Mouse (Mus musculus) heart, embryonic 14.5 days (tissue): ENCODE results near the gene Slpi. TPM values are rescaled to one million over a fixed set of nuclear protein-coding genes. Genes with fewer than 3 reads are reported as not detected.
"Not testable (repeated sequence)": the region's sequence is repeated elsewhere in the genome, so short reads cannot be mapped to it uniquely, and the experiment has no call there.

Experiments used
- ATAC-seq: fragments of 200-750 bp; cut with Nextera tagmentation; 2 replicates; pipeline ENCODE4 v1.8.0; 2017; ENCODE audit warnings: low read depth, moderate TSS enrichment; ENCODE audit not compliant: insufficient number of reproducible peaks, insufficient read depth, low FRiP score
- H3K27ac ChIP-seq, 2 experiments: fragments of 200-500 bp in 1 of 2; fragments of 300-500 bp in 1 of 2; sonication (generic) in 1 of 2; replicated peaks in 1 of 2; 2 replicates each; pipeline ENCODE4 v1.5.1; 2012 to 2014; ENCODE audit warnings: low read depth in 2 of 2, low read length in 2 of 2, control low read depth in 1 of 2, mild to moderate bottlenecking in 1 of 2, mixed read lengths in 1 of 2; ENCODE audit not compliant: control insufficient read depth in 1 of 2, insufficient read depth in 1 of 2
- H3K27me3 ChIP-seq: fragments of 300-500 bp; sonication (generic); 2 replicates; pipeline ENCODE4 v1.6.1; 2014; ENCODE audit warnings: mild to moderate bottlenecking, low read length, control low read depth; ENCODE audit not compliant: control insufficient read depth, insufficient read depth
- H3K36me3 ChIP-seq: fragments of 300-500 bp; sonication (generic); 2 replicates; pipeline ENCODE4 v1.6.1; 2014; ENCODE audit warnings: mild to moderate bottlenecking, control low read depth, low read length, mixed read lengths; ENCODE audit not compliant: control insufficient read depth, insufficient read depth
- H3K4me1 ChIP-seq, 2 experiments: fragments of 200-500 bp in 1 of 2; fragments of 300-500 bp in 1 of 2; sonication (generic) in 1 of 2; 2 replicates each; pipeline ENCODE4 v1.6.1; 2012 to 2014; ENCODE audit warnings: low read length in 2 of 2, control low read depth in 1 of 2, mixed read lengths in 1 of 2; ENCODE audit not compliant: control insufficient read depth in 2 of 2, insufficient read depth in 2 of 2
- H3K4me2 ChIP-seq: fragments of 300-500 bp; sonication (generic); 2 replicates; pipeline ENCODE4 v1.6.1; 2014; ENCODE audit warnings: mild to moderate bottlenecking, low read length
- H3K4me3 ChIP-seq, 2 experiments: fragments of 200-500 bp in 1 of 2; fragments of 300-500 bp in 1 of 2; sonication (generic) in 1 of 2; 2 replicates each; pipeline ENCODE4 v1.5.1; 2012 to 2014; ENCODE audit warnings: low read length in 2 of 2, mild to moderate bottlenecking in 2 of 2, control low read depth in 1 of 2, low read depth in 1 of 2, moderate library complexity in 1 of 2; ENCODE audit not compliant: control insufficient read depth in 1 of 2, insufficient read depth in 1 of 2
- H3K9ac ChIP-seq: fragments of 300-500 bp; sonication (generic); 2 replicates; pipeline ENCODE4 v1.6.1; 2014; ENCODE audit warnings: mild to moderate bottlenecking, low read length
- H3K9me3 ChIP-seq: fragments of 300-500 bp; sonication (generic); 2 replicates; pipeline ENCODE4 v1.6.1; 2016; ENCODE audit warnings: low read length, control low read depth; ENCODE audit not compliant: control insufficient read depth
- WGBS: fragments of 180-500 bp; shearing (Covaris S2); extraction: QIAGEN DNeasy Blood & Tissue Kit; methylation state at CpG from one replicate; pipeline ENCODE4 v1.1.7; 2014; 5-methylcytosine and 5-hydroxymethylcytosine counted together
- polyA plus RNA-seq: library from polyadenylated mRNA; unstranded; fragments of >200 nt; fragmentation: Nextera tagmentation; extraction: Ambion mirVana; gene quantifications from 2 replicates; pipeline ENCODE4 v1.2.1, GENCODE M21; 2014

Gene Slpi
- polyA plus RNA-seq, 1 experiment from 2014 or later: 0.63 TPM

- 69% methylated on average over 5 of the region's 5 CpGs for WGBS
- no peak overlapping the region for H3K9ac ChIP-seq
- H3K36me3 ChIP-seq: no peaks in the 10 kb centered on the region
- H3K9me3 ChIP-seq: no peaks in the 10 kb centered on the region
- H3K27ac ChIP-seq: no peak overlapping the region
- no peaks in the 10 kb centered on the region for H3K4me1 ChIP-seq
- H3K4me3 ChIP-seq: no peak overlapping the region
- ATAC-seq: no peak
- H3K4me2 ChIP-seq: no peak overlapping the region
- peaks cover 10% of the 10 kb centered on the region; the same call in 1 of the 2 replicates for H3K27me3 ChIP-seq
These were observed 29.2 kb downstream of the Slpi start for GRCm38 (mm10) chr2:164359668-164360067.

DNA sequence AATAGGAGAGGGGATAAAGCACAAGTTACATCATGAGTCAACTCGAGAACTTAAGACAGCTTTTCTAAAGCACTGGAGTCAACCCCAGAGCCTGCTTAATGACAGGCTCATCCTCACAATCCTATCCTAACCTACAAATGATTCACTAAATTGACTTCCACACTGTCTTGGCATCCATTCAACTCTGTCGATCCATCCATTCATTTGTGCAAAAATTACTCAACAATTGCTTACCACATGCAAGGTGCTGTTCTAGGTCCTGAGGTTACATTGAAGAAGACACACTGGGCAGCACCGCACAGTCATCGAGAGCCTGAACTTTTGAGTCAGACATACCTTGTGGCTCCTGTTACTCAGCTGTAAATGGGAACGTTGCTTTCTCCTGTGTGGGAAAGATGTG, 29.9 kb downstream of the Slpi start:
- Histone ChIP-seq H3K27ac (no peak overlapping the region), H3K9me3 (no peaks in the 10 kb centered on the region), H3K36me3 (no peaks in the 10 kb centered on the region), H3K4me2 (no peak overlapping the region), H3K4me3 (no peak overlapping the region), H3K27me3 (peaks cover 10% of the 10 kb centered on the region; the same call in 1 of the 2 replicates), H3K4me1 (no peaks in the 10 kb centered on the region), H3K9ac (no peak overlapping the region)
- ATAC-seq: no peak
- 76% methylated on average over 5 of the region's 5 CpGs for WGBS

DNA sequence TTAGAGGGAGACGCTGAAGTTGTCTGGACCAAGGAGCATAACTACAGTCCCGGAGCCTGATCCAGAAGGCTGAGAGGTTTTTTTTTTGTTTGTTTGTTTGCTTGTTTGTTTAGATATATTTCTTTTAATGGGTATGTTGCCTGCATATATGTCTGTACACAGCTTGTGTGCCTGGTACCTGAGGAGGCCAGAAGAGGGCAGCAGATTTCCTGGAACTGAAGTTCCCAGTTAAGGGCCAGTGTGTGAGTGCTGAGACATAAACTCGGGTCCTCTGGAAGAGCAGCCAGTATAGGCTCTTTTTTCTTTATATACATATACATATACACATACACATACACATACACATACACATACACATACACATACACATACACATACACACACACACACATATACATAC, 30.5 kb downstream of the Slpi start:
- H3K9ac ChIP-seq: no peak overlapping the region
- no peak overlapping the region for H3K27ac ChIP-seq
- WGBS: 84% methylated on average over 3 of the region's 3 CpGs
- no peak overlapping the region for H3K4me3 ChIP-seq
- no peak for ATAC-seq
- H3K4me2 ChIP-seq: no peak overlapping the region
- H3K36me3 ChIP-seq: no peaks in the 10 kb centered on the region
- H3K9me3 ChIP-seq: no peaks in the 10 kb centered on the region
- peaks cover 10% of the 10 kb centered on the region; the same call in 1 of the 2 replicates for H3K27me3 ChIP-seq
- H3K4me1 ChIP-seq: no peaks in the 10 kb centered on the region

DNA sequence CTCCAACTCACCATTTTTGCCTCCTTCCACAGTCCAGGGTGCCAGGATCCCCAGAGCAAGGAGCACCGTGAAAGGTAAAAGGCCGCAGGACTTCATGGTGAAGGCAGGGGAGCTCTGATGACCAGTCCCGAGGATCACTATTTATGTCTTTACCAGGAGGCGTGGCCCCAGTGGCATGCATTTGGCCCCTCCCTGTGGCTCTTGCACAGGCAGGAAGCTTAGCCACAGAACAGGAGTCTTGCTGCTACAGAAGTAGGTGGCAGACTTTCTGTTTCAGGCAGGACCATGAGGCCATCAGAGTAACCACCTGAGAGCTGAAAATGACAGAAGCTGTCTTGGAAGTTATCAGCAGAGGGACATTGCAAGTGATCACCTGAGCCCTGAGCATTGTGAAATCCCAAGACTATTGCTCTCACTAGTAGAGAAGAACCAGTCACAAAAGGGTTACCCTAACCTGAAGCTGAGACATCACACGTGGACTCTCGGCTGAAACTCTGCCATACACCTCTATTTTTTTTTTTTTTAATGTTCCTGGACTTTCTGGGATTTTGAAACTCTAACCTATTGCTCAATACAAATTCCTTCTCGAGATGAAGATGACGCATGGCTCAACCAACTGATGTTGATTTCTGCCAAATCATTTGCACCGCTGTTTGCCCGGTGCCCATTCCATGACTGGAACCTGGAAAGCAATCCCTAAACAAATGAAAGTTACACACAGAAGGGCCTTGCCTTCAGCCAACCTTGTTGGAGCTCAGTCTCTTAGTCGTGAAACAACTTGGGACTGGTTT, 32.5 kb downstream of the Slpi start:
- H3K4me3 ChIP-seq: no peak overlapping the region
- H3K27ac ChIP-seq: no peak overlapping the region
- H3K4me2 ChIP-seq: no peak overlapping the region
- H3K9ac ChIP-seq: no peak overlapping the region
- H3K36me3 ChIP-seq: no peaks in the 10 kb centered on the region
- no peaks in the 10 kb centered on the region for H3K4me1 ChIP-seq
- 72% methylated on average over 11 of the region's 11 CpGs for WGBS
- peaks cover 9% of the 10 kb centered on the region; the same call in 1 of the 2 replicates for H3K27me3 ChIP-seq
- no peaks in the 10 kb centered on the region for H3K9me3 ChIP-seq
- no peak for ATAC-seq

GRCm38 (mm10) chr2:164353356-164353755, 35.5 kb downstream of the Slpi start:
- H3K36me3 ChIP-seq: no peaks in the 10 kb centered on the region
- H3K27me3 ChIP-seq: no peaks in the 10 kb centered on the region
- H3K9ac ChIP-seq: no peak overlapping the region
- WGBS: 77% methylated on average over 11 of the region's 11 CpGs
- H3K27ac ChIP-seq: no peak overlapping the region
- ATAC-seq: no peak
- H3K9me3 ChIP-seq: no peaks in the 10 kb centered on the region
- no peak overlapping the region for H3K4me3 ChIP-seq
- no peak overlapping the region for H3K4me2 ChIP-seq
- no peaks in the 10 kb centered on the region for H3K4me1 ChIP-seq

DNA sequence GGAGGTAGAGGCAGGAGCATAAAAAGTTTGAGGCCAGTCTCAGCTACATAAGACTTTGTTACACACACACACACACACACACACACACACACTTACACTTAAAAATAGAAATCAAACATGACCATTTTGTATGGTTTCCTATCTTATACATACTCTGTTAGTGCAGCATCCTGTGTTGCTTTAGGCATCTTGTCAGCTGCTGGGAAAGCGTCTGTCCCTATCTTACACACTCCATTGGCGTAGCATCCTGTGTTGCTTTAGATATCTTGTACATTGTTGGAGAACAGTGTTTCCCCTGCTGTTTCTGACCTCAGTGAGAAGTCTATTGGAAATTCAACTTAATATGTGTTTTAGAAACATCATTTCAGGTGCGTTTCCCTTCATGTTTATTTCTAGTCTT, 36.2 kb downstream of the Slpi start:
- H3K27ac ChIP-seq: no peak overlapping the region
- H3K36me3 ChIP-seq: no peaks in the 10 kb centered on the region
- no peak overlapping the region for H3K9ac ChIP-seq
- H3K4me1 ChIP-seq: no peaks in the 10 kb centered on the region
- no peaks in the 10 kb centered on the region for H3K27me3 ChIP-seq
- no peak overlapping the region for H3K4me3 ChIP-seq
- no peaks in the 10 kb centered on the region for H3K9me3 ChIP-seq
- H3K4me2 ChIP-seq: no peak overlapping the region
- peak; percentile 64; the same call in 1 of the 2 replicates for ATAC-seq
- WGBS: 55% methylated on average over 3 of the region's 3 CpGs

GRCm38 (mm10) chr2:164348980-164349379, 39.9 kb downstream of the Slpi start:
- Histone ChIP-seq H3K9me3 (no peaks in the 10 kb centered on the region), H3K36me3 (no peaks in the 10 kb centered on the region), H3K4me2 (no peak overlapping the region), H3K4me3 (no peak overlapping the region), H3K27ac (no peak overlapping the region), H3K27me3 (no peaks in the 10 kb centered on the region), H3K9ac (no peak overlapping the region), H3K4me1 (no peaks in the 10 kb centered on the region)
- WGBS: 88% methylated on average over 3 of the region's 3 CpGs
- ATAC-seq: no peak

GRCm38 (mm10) chr2:164347697-164348096, 41.2 kb downstream of the Slpi start:
- ATAC-seq, H3K9me3 ChIP-seq: not testable (repeated sequence)

More at GRCm38 (mm10) chr2:164347697-164348096, 41.2 kb downstream of the Slpi start:
- H3K4me3 ChIP-seq, H3K27ac ChIP-seq, H3K27me3 ChIP-seq, H3K36me3 ChIP-seq, H3K4me2 ChIP-seq, H3K4me1 ChIP-seq, H3K9ac ChIP-seq: not testable (repeated sequence)
